Mouse (Mus musculus) ES-E14 (cell line): ENCODE data around the gene Dnmt3a. TPM values are rescaled to one million over a fixed set of nuclear protein-coding genes. Genes with fewer than 3 reads are reported as not detected.
A peak's percentile ranks its signal among the peaks of the same experiment; 100 is the strongest.

ENCODE experiments used
- DNase-seq: peaks from one replicate; pipeline ENCODE4 v3.0.0-alpha.2; 2013; ENCODE audit warnings: low read depth, low spot score
- H3K27ac ChIP-seq: 2 replicates; pipeline ENCODE4 v1.5.1; 2012; ENCODE audit warnings: low read depth, mild to moderate bottlenecking, low read length, moderate library complexity, mixed read lengths; ENCODE audit not compliant: poor library complexity, insufficient read depth, severe bottlenecking
- H3K36me3 ChIP-seq: 2 replicates; pipeline ENCODE4 v1.6.1; 2012; ENCODE audit warnings: mild to moderate bottlenecking, low read length, moderate library complexity, mixed read lengths; ENCODE audit not compliant: control insufficient read depth, poor library complexity, insufficient read depth, severe bottlenecking
- H3K4me1 ChIP-seq, 2 experiments: fragments of 150-350 bp in 1 of 2; sonication (generic) in 1 of 2; 2 replicates each; pipeline ENCODE4 v1.6.1; 2012; ENCODE audit warnings: low read length in 2 of 2, mild to moderate bottlenecking in 1 of 2, mixed read lengths in 1 of 2; ENCODE audit not compliant: control insufficient read depth in 2 of 2, insufficient read depth in 2 of 2, poor library complexity in 1 of 2
- H3K4me3 ChIP-seq, 2 experiments: fragments of 150-350 bp in 1 of 2; sonication (generic) in 1 of 2; 2 replicates each; pipeline ENCODE4 v1.5.1; 2012; ENCODE audit warnings: low read length in 2 of 2, low read depth in 1 of 2, mild to moderate bottlenecking in 1 of 2, mixed read lengths in 1 of 2; ENCODE audit not compliant: insufficient read depth in 1 of 2, poor library complexity in 1 of 2, severe bottlenecking in 1 of 2
- H3K9ac ChIP-seq: 2 replicates; pipeline ENCODE4 v1.6.1; 2012; ENCODE audit warnings: low read depth, mild to moderate bottlenecking, low read length, mixed read lengths; ENCODE audit not compliant: poor library complexity, insufficient read depth, severe bottlenecking
- H3K9me3 ChIP-seq: fragments of 150-350 bp; sonication (generic); 2 replicates; pipeline ENCODE4 v1.6.1; 2012; ENCODE audit warnings: low read depth, mild to moderate bottlenecking, low read length; ENCODE audit not compliant: control insufficient read depth, insufficient read depth
- CHD2 ChIP-seq: IDR thresholded peaks from 2 replicates; pipeline ENCODE4 v1.6.1; 2014; ENCODE audit warnings: mild to moderate bottlenecking, low read depth, low read length, inconsistent platforms
- HCFC1 ChIP-seq: IDR thresholded peaks from 2 replicates; pipeline ENCODE4 v1.6.1; 2012; ENCODE audit warnings: low read length, inconsistent platforms, borderline replicate concordance; ENCODE audit not compliant: insufficient read depth
- MAFK ChIP-seq: IDR thresholded peaks from 2 replicates; pipeline ENCODE4 v1.6.1; 2014; ENCODE audit warnings: mild to moderate bottlenecking, low read depth, low read length, inconsistent platforms; ENCODE audit not compliant: insufficient read depth
- ZC3H11A ChIP-seq: IDR thresholded peaks from 2 replicates; pipeline ENCODE4 v1.6.1; 2012; ENCODE audit warnings: low read depth, mild to moderate bottlenecking, inconsistent platforms, low read length, borderline replicate concordance
- ZNF384 ChIP-seq: IDR thresholded peaks from 2 replicates; pipeline ENCODE4 v1.6.1; 2012; ENCODE audit warnings: low read depth, low read length, inconsistent platforms
- in situ Hi-C, 2 experiments: fragments of 600-800 bp; cut with MboI; formaldehyde crosslinking; loops; one replicate each; pipeline ENCODE4 v1.15.1; 2025; ENCODE audit warnings: low sequenced_read_pairs in 2 of 2, inconsistent platforms in 1 of 2; ENCODE audit not compliant: unreplicated experiment in 2 of 2
- total RNA-seq: library from RNA; depleted of rRNA; stranded (reverse); fragments of 300-350 nt; gene quantifications from 2 replicates; pipeline ENCODE4 v1.2.3, GENCODE M21; 2012

Dnmt3a gene
- total RNA-seq, 1 experiment: 77.0 TPM

- H3K9ac ChIP-seq: no peak overlapping the region
- no peaks in the 10 kb centered on the region; the same call in 1 of the 2 replicates for H3K36me3 ChIP-seq
- no peak overlapping the region for H3K27ac ChIP-seq
- in situ Hi-C loops: no loop called here
- H3K4me1 ChIP-seq: peaks cover 3 to 15% of the 10 kb centered on the region in 2 experiments; a peak in 3 of 4 replicates
- no peak for TF ChIP-seq ZC3H11A
- TF ChIP-seq MAFK: no peak
- TF ChIP-seq HCFC1: no peak
- no peak for TF ChIP-seq CHD2
- no peak for TF ChIP-seq ZNF384
- DNase-seq: no peak
- H3K4me3 ChIP-seq: no peak overlapping the region
- H3K9me3 ChIP-seq: no peaks in the 10 kb centered on the region
These were observed 62.3 kb downstream of the Dnmt3a start for GRCm38 (mm10) chr12:3868115-3868514.

- TF ChIP-seq ZNF384: no peak
- no peak for TF ChIP-seq MAFK
- TF ChIP-seq ZC3H11A: no peak
- TF ChIP-seq CHD2: no peak
- TF ChIP-seq HCFC1: no peak
- in situ Hi-C loops: no loop called here
- H3K4me1 ChIP-seq: peaks cover 3 to 21% of the 10 kb centered on the region in 2 experiments; a peak in 3 of 4 replicates
- H3K9ac ChIP-seq: no peak overlapping the region
- no peak overlapping the region for H3K4me3 ChIP-seq
- no peaks in the 10 kb centered on the region for H3K9me3 ChIP-seq
- no peak overlapping the region for H3K27ac ChIP-seq
- no peaks in the 10 kb centered on the region; the same call in 1 of the 2 replicates for H3K36me3 ChIP-seq
- DNase-seq: no peak
These were observed 63.1 kb downstream of the Dnmt3a start for GRCm38 (mm10) chr12:3868676-3869458.

GRCm38 (mm10) chr12:3870024-3870423, 64.2 kb downstream of the Dnmt3a start:
- TF ChIP-seq MAFK (no peak), HCFC1 (no peak), ZC3H11A (no peak), ZNF384 (no peak), CHD2 (no peak)
- Histone ChIP-seq H3K27ac (no peak overlapping the region), H3K9ac (no peak overlapping the region), H3K4me3 (no peak overlapping the region), H3K36me3 (no peaks in the 10 kb centered on the region; the same call in 1 of the 2 replicates), H3K4me1 (peaks cover 3 to 26% of the 10 kb centered on the region in 2 experiments; a peak in 3 of 4 replicates), H3K9me3 (no peaks in the 10 kb centered on the region)
- no peak for DNase-seq
- in situ Hi-C loops: no loop called here

DNA sequence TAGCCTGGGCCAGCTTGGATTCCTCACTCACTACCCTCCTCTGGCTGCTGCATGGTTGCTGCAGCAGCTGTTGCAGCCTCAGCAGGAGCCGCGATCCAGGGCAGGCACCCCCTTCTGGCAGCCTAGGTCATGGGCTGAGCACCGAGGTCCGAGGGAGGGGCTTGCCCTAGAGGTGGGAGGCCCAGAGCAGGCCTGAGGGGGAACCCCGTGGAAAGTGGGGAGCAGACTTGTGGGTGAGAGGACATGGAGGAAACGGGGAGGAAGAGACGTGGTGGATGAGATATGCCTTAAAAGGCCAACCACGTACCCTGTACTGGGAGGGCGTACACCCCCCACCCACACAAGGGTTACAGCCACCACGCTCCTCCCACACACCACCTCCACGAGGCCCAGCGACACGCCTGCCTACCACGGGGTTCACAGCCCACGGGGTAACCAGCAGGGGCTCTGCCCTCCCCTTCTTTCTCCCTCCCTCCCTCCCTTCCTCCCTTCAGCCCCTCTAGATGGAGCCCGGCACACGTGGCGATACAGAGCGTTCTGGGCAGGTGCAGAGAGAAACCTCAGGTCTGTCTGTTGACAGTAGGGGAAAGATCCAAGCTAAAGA, 65.2 kb downstream of the Dnmt3a start:
- Histone ChIP-seq H3K36me3 (no peaks in the 10 kb centered on the region; the same call in 1 of the 2 replicates), H3K27ac (peak overlapping the region; percentile 61; the same call in 1 of the 2 replicates), H3K9me3 (no peaks in the 10 kb centered on the region), H3K4me1 (peaks cover 3 to 26% of the 10 kb centered on the region in 2 experiments; a peak in 3 of 4 replicates), H3K4me3 (peak overlapping the region; percentile 42 to 61; a peak in 3 of 4 replicates), H3K9ac (peak overlapping the region; percentile 55)
- TF ChIP-seq CHD2: no peak
- TF ChIP-seq HCFC1: no peak
- no peak for TF ChIP-seq ZNF384
- no peak for TF ChIP-seq ZC3H11A
- TF ChIP-seq MAFK: no peak
- DNase-seq: no peak
- in situ Hi-C loops: no loop called here
